Comparison of ENCODE assay signal across 8 mouse cellular contexts in genomic region chr5:148450924-148451323, GRCm38 (mm10). TPM values are rescaled to one million over a fixed set of nuclear protein-coding genes. Genes with fewer than 3 reads are reported as not detected.
A peak's percentile ranks its signal among the peaks of the same experiment; 100 is the strongest.
DNase-seq lines count a peak whose midpoint lies in the region; ATAC-seq and TF ChIP-seq lines count a peak whose summit lies in the region.

No protein-coding gene starts in this region.

- no peak overlapping the region for H3K4me3 ChIP-seq in C2C12 (ENCODE audit: insufficient read depth, poor library complexity, severe bottlenecking)
- no peak overlapping the region for H3K4me3 ChIP-seq in kidney, embryonic 16.5 days (ENCODE audit: low read length)
- no peak overlapping the region for H3K4me3 ChIP-seq in liver, embryonic 13.5 days (replicated peaks)
- no peak overlapping the region for H3K4me3 ChIP-seq in neural tube, embryonic 15.5 days (replicated peaks)

- DNase-seq in MN1 (ENCODE audit: low spot score) = peak; percentile 79
- DNase-seq in cerebellum, adult 9-10 months = peak; percentile 54
- DNase-seq in gastrocnemius, postnatal 25 days = peak; percentile 33
- DNase-seq in liver, embryonic 13.5 days = peak; percentile 11
- DNase-seq in right cerebral cortex, postnatal 14 days = peak; percentile 69

- H3K4me2 ChIP-seq in kidney, embryonic 16.5 days (replicated peaks; ENCODE audit: low read depth, low read length) = no peak overlapping the region
- H3K4me2 ChIP-seq in liver, embryonic 13.5 days = no peak overlapping the region
- H3K4me2 ChIP-seq in neural tube, embryonic 15.5 days = no peak overlapping the region

- H3K79me3 ChIP-seq in C2C12 (ENCODE audit: low read depth) = no peaks in the 10 kb centered on the region

- peak; percentile 60 for TF ChIP-seq CTCF in C2C12 (IDR thresholded peaks at IDR 0.05; ENCODE audit: control insufficient read depth, insufficient read depth, insufficient read length)

- H3K36me3 ChIP-seq in C2C12 (ENCODE audit: control insufficient read depth, insufficient read depth) = no peaks in the 10 kb centered on the region
- no peaks in the 10 kb centered on the region for H3K36me3 ChIP-seq in kidney, embryonic 16.5 days (ENCODE audit: insufficient read depth, low read length)
- no peaks in the 10 kb centered on the region for H3K36me3 ChIP-seq in liver, embryonic 13.5 days
- no peaks in the 10 kb centered on the region for H3K36me3 ChIP-seq in neural tube, embryonic 15.5 days

- H3K79me2 ChIP-seq in C2C12 (ENCODE audit: control insufficient read depth, insufficient read depth) = no peaks in the 10 kb centered on the region

- H3K27ac ChIP-seq in kidney, embryonic 16.5 days (ENCODE audit: low read length) = no peak overlapping the region
- H3K27ac ChIP-seq in liver, embryonic 13.5 days = no peak overlapping the region
- H3K27ac ChIP-seq in neural tube, embryonic 15.5 days (replicated peaks) = no peak overlapping the region

- no peak overlapping the region for H3K9ac ChIP-seq in kidney, embryonic 16.5 days (replicated peaks; ENCODE audit: low read length)
- H3K9ac ChIP-seq in liver, embryonic 13.5 days = no peak overlapping the region
- no peak overlapping the region for H3K9ac ChIP-seq in neural tube, embryonic 15.5 days (replicated peaks)

- no peaks in the 10 kb centered on the region for H3K4me1 ChIP-seq in kidney, embryonic 16.5 days (ENCODE audit: insufficient read depth, low read length)
- H3K4me1 ChIP-seq in liver, embryonic 13.5 days (replicated peaks) = 0 out of 2 replicates have a peak, but pooled peaks cover 3% of the 10 kb centered on the region
- peaks cover 17% of the 10 kb centered on the region for H3K4me1 ChIP-seq in neural tube, embryonic 15.5 days

- ATAC-seq in kidney, embryonic 16.5 days (ENCODE audit: low FRiP score, low TSS enrichment) = peak; percentile 35; the same call in 1 of the 2 replicates
- ATAC-seq in liver, embryonic 13.5 days (ENCODE audit: low read depth) = no peak; the same call in 1 of the 2 replicates
- ATAC-seq in neural tube, embryonic 15.5 days (ENCODE audit: low FRiP score) = no peak

- 38% methylated on average over 11 of the region's 11 CpGs for WGBS in kidney, embryonic 16.5 days
- 31% methylated on average over 11 of the region's 11 CpGs for WGBS in liver, embryonic 13.5 days (ENCODE audit: insufficient replicate concordance)
- WGBS in neural tube, embryonic 15.5 days = 55% methylated on average over 11 of the region's 11 CpGs

- H3K9me3 ChIP-seq in kidney, embryonic 16.5 days (ENCODE audit: low read length) = no peaks in the 10 kb centered on the region
- no peaks in the 10 kb centered on the region for H3K9me3 ChIP-seq in liver, embryonic 13.5 days (replicated peaks)
- H3K9me3 ChIP-seq in neural tube, embryonic 15.5 days (replicated peaks) = no peaks in the 10 kb centered on the region

- H3ac ChIP-seq in C2C12 (ENCODE audit: control insufficient read depth, insufficient read length, low read depth) = no peak overlapping the region

- no peaks in the 10 kb centered on the region for H3K27me3 ChIP-seq in C2C12 (ENCODE audit: control insufficient read depth, insufficient read depth, insufficient read length)
- no peaks in the 10 kb centered on the region for H3K27me3 ChIP-seq in kidney, embryonic 16.5 days (ENCODE audit: insufficient read depth, low read length)
- no peaks in the 10 kb centered on the region for H3K27me3 ChIP-seq in liver, embryonic 13.5 days
- H3K27me3 ChIP-seq in neural tube, embryonic 15.5 days (replicated peaks) = no peaks in the 10 kb centered on the region

TF ChIP-seq in C2C12, 6 proteins besides CTCF, POLR2A, EP300 and RAD21:
- TF ChIP-seq USF1 (IDR thresholded peaks at IDR 0.05; ENCODE audit: low read depth) (no peak), MYOD1 (IDR thresholded peaks at IDR 0.05; ENCODE audit: control insufficient read depth, insufficient read length, low read depth) (no peak), CEBPB (IDR thresholded peaks at IDR 0.05; ENCODE audit: low read depth) (no peak), FOSL1 (IDR thresholded peaks at IDR 0.05; ENCODE audit: insufficient read depth, low read length, poor library complexity, severe bottlenecking) (no peak), MAX (IDR thresholded peaks at IDR 0.05) (no peak), MYOG (IDR thresholded peaks at IDR 0.05; ENCODE audit: control insufficient read depth, extremely low read depth, insufficient read length) (no peak)

RNA-seq across cellular contexts. Expression of gene Slc7a1, which starts 51.2 kb away (rescaled TPM):
- polyA plus RNA-seq in C2C12 (2012; fragmentation: generic; extraction: Trizol) = 34.6 TPM
- total RNA-seq in gastrocnemius, postnatal 25 days (2021) = 1 to 10 TPM; 2.9 to 3.1 TPM
- 16.7 and 19.0 TPM in 2 replicates for polyA plus RNA-seq in kidney, embryonic 16.5 days (2015; fragmentation: Nextera tagmentation; extraction: Ambion mirVana)
- polyA plus RNA-seq in liver, embryonic 13.5 days (2015; fragmentation: Nextera tagmentation; extraction: Ambion mirVana) = 17.7 and 21.5 TPM in 2 replicates
- 40.0 and 43.3 TPM in 2 replicates for polyA plus RNA-seq in neural tube, embryonic 15.5 days (2015; fragmentation: Nextera tagmentation; extraction: Ambion mirVana)

Comparison
In these comparisons a context has a peak if more than half of its experiments do, and no peak if none do; other contexts are left out.
1. DNase-seq: peak in every context shown above with its lines; median percentile 79 in MN1; 69 in right cerebral cortex, postnatal 14 days; 54 in cerebellum, adult 9-10 months; 33 in gastrocnemius, postnatal 25 days; 11 in liver, embryonic 13.5 days.